Comparison of ENCODE assay signal across 28 mouse cellular contexts in the genomic region with DNA sequence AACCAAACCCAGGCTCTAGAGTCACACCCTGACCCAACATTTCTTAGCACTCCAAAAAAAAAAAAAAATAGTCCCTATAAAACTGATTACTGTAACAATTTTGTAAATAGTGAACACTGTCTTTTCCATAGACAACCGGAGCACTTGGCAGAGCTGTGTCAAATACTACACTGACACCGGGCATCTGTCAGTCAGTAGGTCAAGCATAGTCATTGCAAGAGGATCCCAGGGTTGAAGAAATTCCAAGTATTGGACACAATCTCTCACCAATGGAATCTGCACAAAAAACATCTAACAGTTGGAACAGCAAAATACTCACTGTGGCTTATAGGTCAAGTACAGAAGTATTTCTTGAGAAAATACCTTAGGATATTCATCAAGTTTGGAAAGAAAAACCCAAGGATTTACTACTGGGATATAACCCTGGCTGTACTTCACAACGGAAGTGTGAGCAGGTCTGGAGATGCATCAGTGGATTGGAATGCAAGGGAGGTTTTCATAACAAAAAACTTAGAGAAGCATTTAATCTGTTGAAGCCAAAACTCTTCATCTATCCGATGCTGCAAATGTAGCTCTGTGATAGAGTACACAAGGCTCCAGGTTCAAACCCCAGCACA. TPM values are rescaled to one million over a fixed set of nuclear protein-coding genes. Genes with fewer than 3 reads are reported as not detected.
DNase-seq lines count a peak whose midpoint lies in the region; ATAC-seq and TF ChIP-seq lines count a peak whose summit lies in the region.
"Had no signal": no experiment of that assay in that cellular context is flagged by ENCODE, and none has a peak within 500 bp of the region (broad histone marks: within the 10 kb centered on the region; RNA-seq: fewer than 3 reads in every experiment).

No protein-coding gene starts in this region.

- no peak overlapping the region for H3K9ac ChIP-seq in kidney, embryonic 14.5 days (ENCODE audit: low read depth, low read length)
- no peak overlapping the region for H3K9ac ChIP-seq in kidney, postnatal 0 days (ENCODE audit: low read depth, low read length)
- no peak overlapping the region for H3K9ac ChIP-seq in lung, postnatal 0 days (replicated peaks; ENCODE audit: low read depth)
- H3K9ac ChIP-seq: embryonic facial prominence, embryonic 12.5 days; embryonic facial prominence, embryonic 15.5 days; forebrain, postnatal 0 days; hindbrain, embryonic 12.5 days had no signal

- POLR2A ChIA-PET in Patski (lab: Charles Lee) = no interaction called here

- no peak for TF ChIP-seq EP300 in lung, postnatal 0 days (IDR thresholded peaks at IDR 0.05)

- no peak overlapping the region for H3K4me2 ChIP-seq in kidney, embryonic 14.5 days (replicated peaks; ENCODE audit: low read depth, low read length)
- H3K4me2 ChIP-seq in kidney, postnatal 0 days (ENCODE audit: low read length) = no peak overlapping the region
- H3K4me2 ChIP-seq in lung, postnatal 0 days (replicated peaks; ENCODE audit: low read depth, low read length) = no peak overlapping the region
- H3K4me2 ChIP-seq: embryonic facial prominence, embryonic 12.5 days; embryonic facial prominence, embryonic 15.5 days; heart, embryonic 11.5 days; hindbrain, embryonic 12.5 days had no signal

- no peak for DNase-seq in kidney, adult 18-20 months
- DNase-seq in kidney, postnatal 0 days (ENCODE audit: low spot score) = peak; percentile 80
- DNase-seq in kidney, postnatal 14 days = no peak
- peak; percentile 13 for DNase-seq in Patski (ENCODE audit: low read depth, low spot score)
- DNase-seq in lung, postnatal 0 days (ENCODE audit: low spot score) = no peak
- DNase-seq: adrenal gland, adult 2 months; adrenal gland, postnatal 14 days; cerebellum, adult 11 months; cerebellum, adult 2 months; cerebellum, adult 9-11 months; cerebellum, postnatal 25 days; forebrain, postnatal 0 days; gastrocnemius, adult 2 months; gastrocnemius, postnatal 14 days; heart, adult 11 months had no signal

- 29% methylated on average over 4 of the region's 4 CpGs for WGBS in kidney, embryonic 14.5 days
- 23% methylated on average over 4 of the region's 4 CpGs for WGBS in kidney, postnatal 0 days
- 69% methylated on average over 4 of the region's 4 CpGs for WGBS in lung, postnatal 0 days

- no peaks in the 10 kb centered on the region for H3K27me3 ChIP-seq in kidney, embryonic 14.5 days (ENCODE audit: control insufficient read depth, insufficient read depth, low read length)
- H3K27me3 ChIP-seq in kidney, postnatal 0 days (ENCODE audit: insufficient read depth, low read length) = no peaks in the 10 kb centered on the region
- H3K27me3 ChIP-seq in Patski = no peaks in the 10 kb centered on the region
- H3K27me3 ChIP-seq in lung, postnatal 0 days (replicated peaks; ENCODE audit: insufficient read depth, low read length) = no peaks in the 10 kb centered on the region
- H3K27me3 ChIP-seq: embryonic facial prominence, embryonic 12.5 days; embryonic facial prominence, embryonic 15.5 days; hindbrain, embryonic 12.5 days had no signal

- no peak for TF ChIP-seq CTCF in kidney, postnatal 0 days (IDR thresholded peaks at IDR 0.05; ENCODE audit: low read depth)
- no peak for TF ChIP-seq CTCF in Patski (IDR thresholded peaks at IDR 0.05)
- TF ChIP-seq CTCF in lung, postnatal 0 days (IDR thresholded peaks at IDR 0.05) = no peak

- no peak overlapping the region for H3K27ac ChIP-seq in kidney, embryonic 14.5 days (ENCODE audit: low read depth, low read length)
- H3K27ac ChIP-seq in kidney, postnatal 0 days = no peak overlapping the region
- H3K27ac ChIP-seq in lung, postnatal 0 days (ENCODE audit: low read length) = no peak overlapping the region
- H3K27ac ChIP-seq: embryonic facial prominence, embryonic 12.5 days; embryonic facial prominence, embryonic 15.5 days; gastrocnemius, adult 2 months; hindbrain, embryonic 12.5 days had no signal

- no peak overlapping the region for H3K4me3 ChIP-seq in kidney, embryonic 14.5 days (ENCODE audit: low read length)
- no peak overlapping the region for H3K4me3 ChIP-seq in kidney, postnatal 0 days (replicated peaks; ENCODE audit: low read depth, low read length)
- H3K4me3 ChIP-seq in lung, postnatal 0 days (ENCODE audit: low read depth, low read length) = no peak overlapping the region
- H3K4me3 ChIP-seq: embryonic facial prominence, embryonic 12.5 days; embryonic facial prominence, embryonic 15.5 days; gastrocnemius, adult 2 months; hindbrain, embryonic 12.5 days had no signal

- CTCF ChIA-PET in Patski (lab: Charles Lee) = interaction anchor here (1.2 kb wide), 1 partner anchor 8 kb away, joined by 3 read pairs; no protein-coding TSS in a partner anchor

- in situ Hi-C loops in Patski (cut with MboI; ENCODE audit: low pct_unique_long_range_greater_than_20kb) = loop anchor here (10.0 kb wide), 1 partner anchor 66 kb away; no protein-coding TSS in a partner anchor

- no peaks in the 10 kb centered on the region for H3K36me3 ChIP-seq in kidney, embryonic 14.5 days (ENCODE audit: control insufficient read depth, insufficient read depth, low read length)
- H3K36me3 ChIP-seq in kidney, postnatal 0 days (ENCODE audit: insufficient read depth, low read length) = no peaks in the 10 kb centered on the region
- no peaks in the 10 kb centered on the region for H3K36me3 ChIP-seq in lung, postnatal 0 days (ENCODE audit: insufficient read depth, low read length)
- H3K36me3 ChIP-seq: embryonic facial prominence, embryonic 12.5 days; embryonic facial prominence, embryonic 15.5 days; hindbrain, embryonic 12.5 days had no signal

- no peaks in the 10 kb centered on the region for H3K4me1 ChIP-seq in kidney, embryonic 14.5 days (ENCODE audit: control insufficient read depth, insufficient read depth, low read length)
- H3K4me1 ChIP-seq in kidney, postnatal 0 days (replicated peaks; ENCODE audit: insufficient read depth, low read length) = no peaks in the 10 kb centered on the region
- no peaks in the 10 kb centered on the region for H3K4me1 ChIP-seq in lung, postnatal 0 days (ENCODE audit: insufficient read depth, low read depth, low read length)
- H3K4me1 ChIP-seq: embryonic facial prominence, embryonic 12.5 days; embryonic facial prominence, embryonic 15.5 days; hindbrain, embryonic 12.5 days had no signal

- H3K9me3 ChIP-seq in kidney, embryonic 14.5 days (ENCODE audit: control insufficient read depth, low read length) = no peaks in the 10 kb centered on the region
- H3K9me3 ChIP-seq in kidney, postnatal 0 days (replicated peaks; ENCODE audit: low read length) = no peaks in the 10 kb centered on the region
- no peaks in the 10 kb centered on the region for H3K9me3 ChIP-seq in lung, postnatal 0 days (ENCODE audit: low read length)
- H3K9me3 ChIP-seq: embryonic facial prominence, embryonic 12.5 days; embryonic facial prominence, embryonic 15.5 days; hindbrain, embryonic 12.5 days had no signal

- ATAC-seq in kidney, embryonic 14.5 days (ENCODE audit: low FRiP score, low TSS enrichment) = peak; percentile 81; the same call in 1 of the 2 replicates
- ATAC-seq in kidney, postnatal 0 days (replicated peaks; ENCODE audit: low FRiP score, low read depth) = peak; percentile 57; the same call in 1 of the 2 replicates
- ATAC-seq in Patski = peak; percentile 93
- no peak for ATAC-seq in lung, postnatal 0 days
- ATAC-seq: CD4-positive, CD25-positive, alpha-beta regulatory T cell, adult 4 months; forebrain, embryonic 14.5 days; forebrain, postnatal 0 days; hindbrain, embryonic 16.5 days had no signal

RNA-seq across cellular contexts. Expression of a gene that starts 5.6 kb away (rescaled TPM):
- polyA plus RNA-seq in kidney, embryonic 14.5 days (2014; fragmentation: Nextera tagmentation; extraction: Ambion mirVana) = not detected in 2 replicates
- polyA plus RNA-seq in kidney, postnatal 0 days (2015; fragmentation: Nextera tagmentation; extraction: Ambion mirVana) = 0.28 and 0.33 TPM in 2 replicates
- not detected for polyA plus RNA-seq in Patski (2021)
- not detected in 2 replicates for polyA plus RNA-seq in lung, postnatal 0 days (2015; fragmentation: Nextera tagmentation; extraction: Ambion mirVana)
- polyA plus RNA-seq: adrenal gland, adult 2 months; C2C12; CD4-positive, CD25-positive, alpha-beta regulatory T cell, adult 4 months; cerebellum, adult 2 months; embryonic facial prominence, embryonic 12.5 days; embryonic facial prominence, embryonic 15.5 days; forebrain, embryonic 11.5 days; forebrain, embryonic 14.5 days; forebrain, postnatal 0 days; frontal cortex, adult 2 months; heart, embryonic 11.5 days; heart, embryonic 14.5 days; heart, postnatal 0 days; hindbrain, embryonic 12.5 days; hindbrain, embryonic 16.5 days had no signal

RNA-seq across cellular contexts. Expression of a gene that starts 20.9 kb away (rescaled TPM):
- polyA plus RNA-seq in kidney, embryonic 14.5 days (2014; fragmentation: Nextera tagmentation; extraction: Ambion mirVana) = not detected in 2 replicates
- not detected in 2 replicates for polyA plus RNA-seq in kidney, postnatal 0 days (2015; fragmentation: Nextera tagmentation; extraction: Ambion mirVana)
- not detected for polyA plus RNA-seq in Patski (2021)
- not detected in 2 replicates for polyA plus RNA-seq in lung, postnatal 0 days (2015; fragmentation: Nextera tagmentation; extraction: Ambion mirVana)
- polyA plus RNA-seq: adrenal gland, adult 2 months; C2C12; CD4-positive, CD25-positive, alpha-beta regulatory T cell, adult 4 months; cerebellum, adult 2 months; embryonic facial prominence, embryonic 12.5 days; embryonic facial prominence, embryonic 15.5 days; forebrain, embryonic 11.5 days; forebrain, embryonic 14.5 days; forebrain, postnatal 0 days; frontal cortex, adult 2 months; heart, embryonic 11.5 days; heart, embryonic 14.5 days; heart, postnatal 0 days; hindbrain, embryonic 12.5 days; hindbrain, embryonic 16.5 days had no signal

Comparison
In these comparisons a context has a peak if more than half of its experiments do, and no peak if none do; other contexts are left out.
1. DNase-seq: peak in kidney, postnatal 0 days (single experiment) and Patski (single experiment); none in kidney, adult 18-20 months (single experiment), kidney, postnatal 14 days (single experiment) and lung, postnatal 0 days (single experiment).